Mouse (Mus musculus) embryonic fibroblast, embryonic 13.5 days (primary cell): ENCODE results near the gene Ccdc188. TPM values are rescaled to one million over a fixed set of nuclear protein-coding genes. Genes with fewer than 3 reads are reported as not detected.

ENCODE experiments used
- H3K27ac ChIP-seq: 2 replicates; pipeline ENCODE4 v1.5.1; 2012; ENCODE audit warnings: low read length, control low read depth, inconsistent platforms; ENCODE audit not compliant: insufficient read depth
- H3K4me1 ChIP-seq: 2 replicates; pipeline ENCODE4 v1.6.1; 2011; ENCODE audit warnings: low read length; ENCODE audit not compliant: control insufficient read depth, insufficient read depth
- H3K4me3 ChIP-seq: 2 replicates; pipeline ENCODE4 v1.5.1; 2011; ENCODE audit warnings: mild to moderate bottlenecking, control low read depth, low read length; ENCODE audit not compliant: insufficient read depth
- CTCF ChIP-seq: IDR thresholded peaks from 2 replicates; pipeline ENCODE4 v1.5.1; 2011; ENCODE audit warnings: mild to moderate bottlenecking, control low read depth, low read length, moderate library complexity, borderline replicate concordance; ENCODE audit not compliant: insufficient read depth
- POLR2A ChIP-seq: IDR thresholded peaks from 2 replicates; pipeline ENCODE4 v1.6.1; 2011; ENCODE audit warnings: low read depth, mild to moderate bottlenecking, control low read depth, low read length, moderate library complexity
- polyA plus RNA-seq: library from polyadenylated mRNA; stranded (reverse); fragments of >200 nt; gene quantifications from 2 replicates; pipeline ENCODE4 v1.2.4, GENCODE M21; 2011; ENCODE audit warnings: low read depth; ENCODE audit not compliant: missing spikeins, insufficient read length

Ccdc188 gene
- not detected in 2 replicates for polyA plus RNA-seq

DNA sequence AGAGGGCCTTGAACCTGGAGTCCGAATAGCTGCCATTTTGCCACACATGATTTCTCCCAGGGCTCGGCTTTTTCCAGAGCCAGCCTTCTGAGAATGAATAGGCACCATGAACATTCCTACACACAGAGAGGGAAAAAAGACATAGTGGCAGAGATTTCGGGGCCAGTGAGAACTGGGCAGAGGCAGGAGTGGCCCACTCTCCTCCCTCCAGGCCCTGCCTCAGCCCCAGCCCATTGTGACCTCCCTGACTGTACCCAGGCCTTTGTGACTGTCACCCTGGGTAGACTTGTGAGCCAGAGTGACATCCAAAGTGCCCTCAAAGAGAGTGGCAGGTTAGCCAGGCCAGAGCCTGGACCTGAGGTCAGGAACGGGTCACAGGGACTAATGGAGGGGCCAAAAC, at the start of gene Ccdc188:
Gene Ccdc188, plus strand, starts transcription at position 301 of the 400 bp plus-strand sequence.
- Histone ChIP-seq H3K4me1 (no peaks in the 10 kb centered on the region), H3K4me3 (no peak within 1 kb of the TSS), H3K27ac (no peak within 1 kb of the TSS)
- TF ChIP-seq POLR2A (no peak), CTCF (no peak)

GRCm38 (mm10) chr16:18169156-18169555, 48.5 kb upstream of the Ccdc188 start:
- TF ChIP-seq POLR2A: no peak
- TF ChIP-seq CTCF: no peak
- Histone ChIP-seq H3K4me1 (no peaks in the 10 kb centered on the region), H3K27ac (no peak overlapping the region), H3K4me3 (no peak overlapping the region)

DNA sequence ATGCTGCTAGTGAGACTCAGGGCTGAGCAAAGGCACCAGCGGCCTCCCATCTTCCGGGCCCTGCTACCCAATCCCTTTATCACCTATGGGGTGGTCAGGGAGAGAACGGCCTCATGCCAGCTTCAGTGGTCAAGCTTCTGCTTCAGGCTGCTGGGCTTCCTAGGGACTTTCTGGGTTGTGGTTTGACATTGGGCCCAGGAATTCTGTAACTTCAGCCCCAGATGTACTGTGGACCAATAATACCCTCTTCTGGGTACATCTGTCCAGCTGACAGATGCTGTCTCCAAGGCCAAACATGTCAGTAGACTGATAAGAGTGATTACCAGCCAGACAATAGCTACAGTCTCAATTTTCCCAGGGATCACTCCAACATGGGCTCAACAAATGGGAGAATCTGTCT, 47.9 kb upstream of the Ccdc188 start:
- Histone ChIP-seq H3K27ac (no peak overlapping the region), H3K4me1 (no peaks in the 10 kb centered on the region), H3K4me3 (no peak overlapping the region)
- TF ChIP-seq CTCF (no peak), POLR2A (no peak)

- no peak overlapping the region for H3K4me3 ChIP-seq
- no peak overlapping the region for H3K27ac ChIP-seq
- TF ChIP-seq POLR2A (no peak), CTCF (peak; percentile 90)
- no peaks in the 10 kb centered on the region for H3K4me1 ChIP-seq
These were observed 45.3 kb upstream of the Ccdc188 start for GRCm38 (mm10) chr16:18172266-18172855.

GRCm38 (mm10) chr16:18173231-18173630, 44.4 kb upstream of the Ccdc188 start:
- Histone ChIP-seq H3K4me3 (no peak overlapping the region), H3K4me1 (no peaks in the 10 kb centered on the region), H3K27ac (no peak overlapping the region)
- TF ChIP-seq CTCF (no peak), POLR2A (no peak)

DNA sequence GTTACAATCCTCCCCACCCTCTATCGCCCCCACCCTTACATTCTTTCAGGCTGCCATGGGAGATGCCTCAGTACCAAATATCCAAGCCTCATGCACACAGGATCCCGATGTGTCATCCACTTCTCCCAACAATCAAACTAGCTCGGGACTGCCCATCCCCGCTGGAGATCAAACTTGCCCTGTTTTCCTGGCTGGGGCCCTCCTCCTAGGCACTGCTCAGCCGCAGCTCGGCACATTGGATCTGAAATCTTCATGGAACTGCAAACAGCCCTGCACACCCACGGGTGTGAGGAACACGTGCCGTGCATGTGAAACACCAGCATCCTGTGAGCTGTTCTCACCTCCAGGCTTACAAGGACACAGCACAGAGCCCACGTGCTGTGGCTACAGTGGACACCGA, 43.9 kb upstream of the Ccdc188 start:
- no peak overlapping the region for H3K4me3 ChIP-seq
- no peak overlapping the region for H3K27ac ChIP-seq
- TF ChIP-seq CTCF (no peak), POLR2A (no peak)
- no peaks in the 10 kb centered on the region for H3K4me1 ChIP-seq

GRCm38 (mm10) chr16:18175817-18176541, 41.7 kb upstream of the Ccdc188 start:
- TF ChIP-seq POLR2A: no peak
- TF ChIP-seq CTCF: no peak
- Histone ChIP-seq H3K4me1 (no peaks in the 10 kb centered on the region), H3K4me3 (no peak overlapping the region), H3K27ac (no peak overlapping the region)

DNA sequence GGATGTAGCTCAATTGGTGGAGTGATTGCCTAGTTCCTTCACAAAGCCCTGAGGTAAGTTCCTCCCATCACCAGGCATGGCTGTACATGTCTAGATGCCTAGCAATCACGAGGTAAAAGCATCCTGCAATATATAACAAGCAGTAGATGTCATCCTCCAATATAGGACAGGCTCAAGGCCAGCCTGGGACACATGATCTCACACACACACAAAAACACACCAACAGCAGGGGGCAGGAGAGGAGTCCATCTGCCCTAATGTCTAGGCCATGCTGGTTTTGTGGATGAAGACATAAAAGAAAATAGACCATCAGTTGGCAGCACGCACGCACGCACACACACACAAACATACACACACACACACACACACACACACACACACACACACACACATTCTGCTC, 40.9 kb upstream of the Ccdc188 start:
- no peak overlapping the region for H3K4me3 ChIP-seq
- H3K4me1 ChIP-seq: no peaks in the 10 kb centered on the region
- TF ChIP-seq CTCF (peak; percentile 28; the same call in 1 of the 2 replicates), POLR2A (no peak)
- no peak overlapping the region for H3K27ac ChIP-seq

DNA sequence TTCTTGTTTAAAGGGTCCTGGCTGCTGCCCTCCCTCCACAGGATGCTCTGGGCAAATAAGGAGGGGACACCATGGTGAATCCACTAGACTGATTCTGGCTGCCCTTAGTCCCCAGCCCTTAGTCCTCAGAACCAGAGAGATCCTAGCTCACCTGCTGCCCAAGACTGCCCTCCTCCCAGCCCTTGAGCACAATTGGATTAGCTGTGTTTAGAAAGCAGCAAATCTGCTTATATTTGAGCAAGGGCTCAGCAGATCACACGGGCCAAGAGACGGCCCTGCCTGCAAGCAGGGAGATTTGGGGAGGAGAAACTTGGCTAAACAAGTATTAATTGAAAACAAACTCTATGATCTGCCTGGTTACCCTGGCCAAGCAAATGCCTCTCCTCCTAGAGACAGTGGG, 38.1 kb upstream of the Ccdc188 start:
- H3K4me3 ChIP-seq: no peak overlapping the region
- no peak overlapping the region for H3K27ac ChIP-seq
- peaks cover 4% of the 10 kb centered on the region for H3K4me1 ChIP-seq
- TF ChIP-seq POLR2A (no peak), CTCF (no peak)

DNA sequence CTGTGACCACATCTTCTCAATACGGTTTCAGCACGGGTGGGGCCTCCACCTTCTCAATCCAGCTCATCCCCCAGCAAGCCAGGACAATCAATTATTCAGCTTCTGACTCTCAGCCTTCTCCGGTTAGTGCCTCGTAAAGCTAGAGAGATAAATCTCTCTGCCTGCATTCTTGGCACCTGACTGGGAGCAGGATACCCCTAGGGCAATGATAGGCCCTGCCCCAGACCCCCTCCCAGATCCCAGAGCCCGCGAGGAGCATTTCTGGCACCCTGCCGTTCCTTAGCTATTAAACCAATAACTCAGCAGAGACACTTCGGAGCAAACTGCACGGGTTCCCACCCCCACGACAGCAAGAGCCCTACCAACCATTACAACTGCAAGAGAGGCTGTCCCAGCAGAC, 36.3 kb upstream of the Ccdc188 start:
- no peak overlapping the region for H3K27ac ChIP-seq
- H3K4me3 ChIP-seq: no peak overlapping the region
- no peak for TF ChIP-seq CTCF
- TF ChIP-seq POLR2A: no peak
- H3K4me1 ChIP-seq: peaks cover 4% of the 10 kb centered on the region

- no peak overlapping the region for H3K27ac ChIP-seq
- TF ChIP-seq CTCF (no peak), POLR2A (no peak)
- peaks cover 4% of the 10 kb centered on the region for H3K4me1 ChIP-seq
- H3K4me3 ChIP-seq: no peak overlapping the region
These were observed 34.9 kb upstream of the Ccdc188 start for GRCm38 (mm10) chr16:18182766-18183165.
